In genomic region chr5:134490465-134490864, GRCm38 (mm10) we compare ENCODE assay signal across 9 mouse cellular contexts. TPM values are rescaled to one million over a fixed set of nuclear protein-coding genes. Genes with fewer than 3 reads are reported as not detected.
A peak's percentile ranks its signal among the peaks of the same experiment; 100 is the strongest.
DNase-seq lines count a peak whose midpoint lies in the region; ATAC-seq and TF ChIP-seq lines count a peak whose summit lies in the region.
"Had no signal": no experiment of that assay in that cellular context is flagged by ENCODE, and none has a peak within 500 bp of the region (broad histone marks: within the 10 kb centered on the region; RNA-seq: fewer than 3 reads in every experiment).

No protein-coding gene starts in this region.

- H3K36me3 ChIP-seq in forebrain, embryonic 14.5 days (ENCODE audit: control insufficient read depth, insufficient read depth, low read length): peaks cover 60% of the 10 kb centered on the region

- no peak overlapping the region for H3K27ac ChIP-seq in bone marrow macrophage, adult 2 months (ENCODE audit: insufficient read depth, low read depth, low read length)
- H3K27ac ChIP-seq in forebrain, embryonic 14.5 days (ENCODE audit: low read depth, low read length): no peak overlapping the region
- H3K27ac ChIP-seq: limb, embryonic 13.5 days had no signal

- DNase-seq in cerebellum, adult 18-20 months: peak; percentile 18 to 28
- no peak for DNase-seq in cerebellum, adult 11 months
- DNase-seq in layer of hippocampus, postnatal 10 days (ENCODE audit: low spot score in 2 of 2): peak; percentile 55 to 56
- no peak for DNase-seq in layer of hippocampus, adult 8-10 months (ENCODE audit: low spot score in 2 of 2)
- peak; percentile 37 for DNase-seq in spleen, adult 12 weeks (ENCODE audit: low spot score)
- DNase-seq in left cerebral cortex, postnatal 25 days (ENCODE audit: low spot score in 2 of 2): no peak
- DNase-seq in forebrain, embryonic 14.5 days (ENCODE audit: low spot score): no peak

- no peaks in the 10 kb centered on the region for H3K4me1 ChIP-seq in bone marrow macrophage, adult 2 months (ENCODE audit: control insufficient read depth, insufficient read depth, low read length)
- H3K4me1 ChIP-seq in forebrain, embryonic 14.5 days (ENCODE audit: control insufficient read depth, insufficient read depth, low read length): no peaks in the 10 kb centered on the region

- no peak overlapping the region for H3K4me3 ChIP-seq in bone marrow macrophage, adult 2 months (ENCODE audit: insufficient read depth, low read length)
- no peak overlapping the region for H3K4me3 ChIP-seq in forebrain, embryonic 14.5 days (ENCODE audit: low read depth, low read length)
- H3K4me3 ChIP-seq: limb, embryonic 13.5 days had no signal

- intact Hi-C loops in left cerebral cortex, postnatal 25 days (cut with DNase I): loop anchor here (10.0 kb wide), 1 partner anchor 414 kb away; the partner anchor contains the start of gene Tmem270

- no peak overlapping the region for H3K4me2 ChIP-seq in forebrain, embryonic 14.5 days (ENCODE audit: low read length)
- H3K4me2 ChIP-seq: limb, embryonic 13.5 days had no signal

- H3K9ac ChIP-seq in forebrain, embryonic 14.5 days (ENCODE audit: low read length): no peak overlapping the region
- H3K9ac ChIP-seq: limb, embryonic 13.5 days had no signal

- no peaks in the 10 kb centered on the region for H3K9me3 ChIP-seq in forebrain, embryonic 14.5 days (replicated peaks; ENCODE audit: control insufficient read depth, low read length)
- H3K9me3 ChIP-seq: limb, embryonic 13.5 days had no signal

- TF ChIP-seq CTCF in bone marrow macrophage, adult 2 months (IDR thresholded peaks at IDR 0.05; ENCODE audit: low read depth, low read length): peak; percentile 57; the same call in 1 of the 2 replicates

- no peaks in the 10 kb centered on the region for H3K27me3 ChIP-seq in forebrain, embryonic 14.5 days (replicated peaks; ENCODE audit: control insufficient read depth, insufficient read depth, low read length)
- H3K27me3 ChIP-seq: limb, embryonic 13.5 days had no signal

- ATAC-seq in forebrain, embryonic 14.5 days: no peak

- 86% methylated on average over 12 of the region's 12 CpGs for WGBS in forebrain, embryonic 14.5 days

- TF ChIP-seq POLR2A in bone marrow macrophage, adult 2 months (IDR thresholded peaks at IDR 0.05; ENCODE audit: borderline replicate concordance, low read depth, low read length): no peak

RNA-seq across cellular contexts. Expression of gene Gtf2ird1, which starts 33.9 kb away (rescaled TPM):
- 10 to 100 TPM; 35.6 to 46.3 TPM for total RNA-seq in layer of hippocampus, postnatal 10 days (2021)
- 10 to 100 TPM; 26.8 to 35.0 (median 32.8) TPM for total RNA-seq in layer of hippocampus, adult 8-10 months (2022)
- polyA plus RNA-seq in bone marrow macrophage, adult 2 months (2012; ENCODE audit: insufficient read depth, insufficient read length, missing spikeins): 8.8 and 9.6 TPM in 2 replicates
- 10 to 100 TPM; 42.5 to 43.7 TPM for total RNA-seq in left cerebral cortex, postnatal 25 days (2021)
- 50.9 and 60.7 TPM in 2 replicates for polyA plus RNA-seq in forebrain, embryonic 14.5 days (2014; fragmentation: Nextera tagmentation; extraction: Ambion mirVana)

Comparison
In these comparisons a context has a peak if more than half of its experiments do, and no peak if none do; other contexts are left out.
1. DNase-seq: peak in cerebellum, adult 18-20 months (2 of 2), layer of hippocampus, postnatal 10 days (2 of 2) and spleen, adult 12 weeks (single experiment); none in cerebellum, adult 11 months (single experiment), layer of hippocampus, adult 8-10 months (0 of 2), left cerebral cortex, postnatal 25 days (0 of 2) and forebrain, embryonic 14.5 days (single experiment).